Mouse (Mus musculus) embryonic facial prominence, embryonic 11.5 days (tissue): ENCODE data around the gene Fam160b1. TPM values are rescaled to one million over a fixed set of nuclear protein-coding genes. Genes with fewer than 3 reads are reported as not detected.

Source experiments
- ATAC-seq: fragments of 200-750 bp; cut with Nextera tagmentation; replicated peaks from 2 replicates; pipeline ENCODE4 v1.8.0; 2017; ENCODE audit warnings: low read depth; ENCODE audit not compliant: insufficient number of reproducible peaks, low FRiP score, low TSS enrichment
- DNase-seq: peaks from one replicate; pipeline ENCODE4 v3.0.0-alpha.2; 2015; ENCODE audit warnings: low spot score
- H3K27ac ChIP-seq: fragments of 300-500 bp; sonication (generic); replicated peaks from 2 replicates; pipeline ENCODE4 v1.5.1; 2014; ENCODE audit warnings: mild to moderate bottlenecking, low read depth, low read length, control low read depth
- H3K27me3 ChIP-seq: fragments of 300-500 bp; sonication (generic); 2 replicates; pipeline ENCODE4 v1.6.1; 2014; ENCODE audit warnings: mild to moderate bottlenecking, low read length, moderate library complexity, mixed read lengths; ENCODE audit not compliant: control insufficient read depth, insufficient read depth
- H3K36me3 ChIP-seq: fragments of 300-500 bp; sonication (generic); replicated peaks from 2 replicates; pipeline ENCODE4 v1.6.1; 2014; ENCODE audit warnings: low read depth, mild to moderate bottlenecking, low read length, moderate library complexity, mixed read lengths; ENCODE audit not compliant: control insufficient read depth, insufficient read depth
- H3K4me1 ChIP-seq: fragments of 300-500 bp; sonication (generic); 2 replicates; pipeline ENCODE4 v1.6.1; 2014; ENCODE audit warnings: low read length, mixed read lengths; ENCODE audit not compliant: control insufficient read depth, insufficient read depth
- H3K4me2 ChIP-seq: fragments of 300-500 bp; sonication (generic); 2 replicates; pipeline ENCODE4 v1.6.1; 2014; ENCODE audit warnings: low read depth, mild to moderate bottlenecking, control low read depth, low read length, moderate library complexity
- H3K4me3 ChIP-seq: fragments of 300-500 bp; sonication (generic); 2 replicates; pipeline ENCODE4 v1.5.1; 2014; ENCODE audit warnings: low read depth, low read length, control low read depth
- H3K9ac ChIP-seq: fragments of 300-500 bp; sonication (generic); replicated peaks from 2 replicates; pipeline ENCODE4 v1.6.1; 2014; ENCODE audit warnings: mild to moderate bottlenecking, control low read depth, low read length
- H3K9me3 ChIP-seq: fragments of 300-500 bp; sonication (generic); replicated peaks from 2 replicates; pipeline ENCODE4 v1.6.1; 2016; ENCODE audit warnings: mild to moderate bottlenecking, low read length, inconsistent platforms, mixed read lengths; ENCODE audit not compliant: control insufficient read depth
- WGBS: fragments of 180-500 bp; shearing (Covaris S2); extraction: QIAGEN DNeasy Blood & Tissue Kit; methylation state at CpG from one replicate; pipeline ENCODE4 v1.1.7; 2014; 5-methylcytosine and 5-hydroxymethylcytosine counted together
- polyA plus RNA-seq: library from polyadenylated mRNA; unstranded; fragments of >200 nt; fragmentation: Nextera tagmentation; extraction: Ambion mirVana; gene quantifications from 2 replicates; pipeline ENCODE4 v1.2.1, GENCODE M21; 2014

Gene Fam160b1
- polyA plus RNA-seq, 1 experiment from 2014 or later = 14.9 TPM

- no peak overlapping the region for H3K9ac ChIP-seq
- H3K4me2 ChIP-seq = peak overlapping the region; percentile 25; the same call in 1 of the 2 replicates
- ATAC-seq (0 out of 2 replicates have a peak, but pooled peaks have one; percentile 26), DNase-seq (peak; percentile 88)
- H3K27me3 ChIP-seq = no peaks in the 10 kb centered on the region
- H3K4me3 ChIP-seq = no peak overlapping the region
- no peak overlapping the region for H3K27ac ChIP-seq
- no peaks in the 10 kb centered on the region for H3K4me1 ChIP-seq
- no peaks in the 10 kb centered on the region for H3K9me3 ChIP-seq
- no peaks in the 10 kb centered on the region for H3K36me3 ChIP-seq
- 12% methylated on average over 24 of the region's 24 CpGs for WGBS
Measured at GRCm38 (mm10) chr19:57403700-57404501, 43.4 kb downstream of the Fam160b1 start.

GRCm38 (mm10) chr19:57404502-57404848, 44.0 kb downstream of the Fam160b1 start:
- Histone ChIP-seq H3K27me3 (no peaks in the 10 kb centered on the region), H3K4me1 (no peaks in the 10 kb centered on the region), H3K36me3 (no peaks in the 10 kb centered on the region), H3K4me2 (peak overlapping the region; percentile 25; the same call in 1 of the 2 replicates), H3K4me3 (no peak overlapping the region), H3K9ac (no peak overlapping the region), H3K27ac (no peak overlapping the region), H3K9me3 (no peaks in the 10 kb centered on the region)
- no peak for ATAC-seq
- no peak for DNase-seq
- 10% methylated on average over 9 of the region's 9 CpGs for WGBS

GRCm38 (mm10) chr19:57407947-57408346, 47.5 kb downstream of the Fam160b1 start:
- WGBS = 70% methylated on average over 1 of the region's 1 CpGs
- DNase-seq (no peak), ATAC-seq (no peak)
- H3K4me2 ChIP-seq = no peak overlapping the region
- no peak overlapping the region for H3K27ac ChIP-seq
- no peaks in the 10 kb centered on the region for H3K36me3 ChIP-seq
- H3K9ac ChIP-seq = no peak overlapping the region
- H3K27me3 ChIP-seq = no peaks in the 10 kb centered on the region
- no peak overlapping the region for H3K4me3 ChIP-seq
- no peaks in the 10 kb centered on the region for H3K9me3 ChIP-seq
- peaks cover 2% of the 10 kb centered on the region; the same call in 1 of the 2 replicates for H3K4me1 ChIP-seq

- H3K4me1 ChIP-seq = peaks cover 2% of the 10 kb centered on the region; the same call in 1 of the 2 replicates
- H3K27ac ChIP-seq = no peak overlapping the region; the same call in 1 of the 2 replicates
- H3K4me3 ChIP-seq = no peak overlapping the region
- DNase-seq (peak; percentile 57), ATAC-seq (0 out of 2 replicates have a peak, but pooled peaks have one; percentile 20)
- no peaks in the 10 kb centered on the region for H3K27me3 ChIP-seq
- no peaks in the 10 kb centered on the region for H3K9me3 ChIP-seq
- peak overlapping the region; percentile 4; the same call in 1 of the 2 replicates for H3K4me2 ChIP-seq
- H3K36me3 ChIP-seq = no peaks in the 10 kb centered on the region
- peak overlapping the region; percentile 32 for H3K9ac ChIP-seq
- WGBS = 37% methylated on average over 29 of the region's 29 CpGs
Measured at GRCm38 (mm10) chr19:57411375-57412196, 51.1 kb downstream of the Fam160b1 start.

GRCm38 (mm10) chr19:57413170-57413569, 52.7 kb downstream of the Fam160b1 start:
- DNase-seq = no peak
- Histone ChIP-seq H3K9ac (no peak overlapping the region), H3K4me2 (no peak overlapping the region), H3K4me3 (no peak overlapping the region), H3K4me1 (peaks cover 2% of the 10 kb centered on the region), H3K27me3 (no peaks in the 10 kb centered on the region), H3K9me3 (no peaks in the 10 kb centered on the region), H3K36me3 (no peaks in the 10 kb centered on the region), H3K27ac (no peak overlapping the region)
- ATAC-seq = no peak
- 82% methylated on average over 3 of the region's 3 CpGs for WGBS

- no peak for ATAC-seq
- WGBS = 84% methylated on average over 6 of the region's 6 CpGs
Measured at GRCm38 (mm10) chr19:57413918-57414317, 53.4 kb downstream of the Fam160b1 start.

GRCm38 (mm10) chr19:57415031-57415807, 54.7 kb downstream of the Fam160b1 start:
- H3K9me3 ChIP-seq = no peaks in the 10 kb centered on the region
- ATAC-seq (no peak), DNase-seq (no peak)
- H3K9ac ChIP-seq = no peak overlapping the region
- no peaks in the 10 kb centered on the region for H3K36me3 ChIP-seq
- H3K4me3 ChIP-seq = no peak overlapping the region
- WGBS = 91% methylated on average over 8 of the region's 8 CpGs
- no peak overlapping the region for H3K27ac ChIP-seq
- H3K4me2 ChIP-seq = no peak overlapping the region
- peaks cover 2% of the 10 kb centered on the region for H3K4me1 ChIP-seq
- no peaks in the 10 kb centered on the region for H3K27me3 ChIP-seq

More at GRCm38 (mm10) chr19:57413918-57414317, 53.4 kb downstream of the Fam160b1 start:
- Histone ChIP-seq H3K4me1 (peaks cover 2% of the 10 kb centered on the region), H3K27ac (no peak overlapping the region), H3K27me3 (no peaks in the 10 kb centered on the region), H3K9me3 (no peaks in the 10 kb centered on the region), H3K9ac (no peak overlapping the region), H3K36me3 (no peaks in the 10 kb centered on the region), H3K4me3 (no peak overlapping the region), H3K4me2 (no peak overlapping the region)
- no peak for DNase-seq
